Mouse (Mus musculus): ENCODE measurements around the gene Banf2. TPM values are rescaled to one million over a fixed set of nuclear protein-coding genes. Genes with fewer than 3 reads are reported as not detected.

Gene Banf2
- total RNA-seq, 1 experiment, result not detected

DNA sequence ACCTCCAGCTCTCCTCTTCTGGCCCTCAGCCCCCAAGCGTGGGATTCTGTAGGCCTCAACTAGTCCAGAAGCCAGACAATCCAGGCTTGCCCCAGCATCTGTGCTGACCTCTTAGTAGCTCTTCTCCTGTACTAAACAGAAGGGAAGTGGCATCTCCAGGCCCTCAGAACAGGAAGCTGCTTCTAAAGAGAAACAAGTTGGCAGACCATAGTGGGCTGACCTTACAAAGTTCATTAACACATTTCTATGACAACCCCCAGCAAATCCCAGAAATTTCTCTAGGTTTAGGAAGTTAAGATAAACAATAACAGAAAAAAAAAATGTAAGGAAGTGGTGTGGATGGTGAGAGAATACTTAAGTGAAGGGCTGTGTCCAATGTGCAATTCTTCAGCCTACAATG, 23.8 kb upstream of the Banf2 start:
- peak overlapping the region; percentile 87; the same call in 1 of the 2 replicates for H3K9ac ChIP-seq (ENCODE audit: insufficient read depth, low read depth, low read length, poor library complexity, severe bottlenecking)
- in situ Hi-C loops (cut with MboI; ENCODE audit: low sequenced_read_pairs in 2 of 2, unreplicated experiment in 2 of 2), result no loop called here
- no peaks in the 10 kb centered on the region for H3K9me3 ChIP-seq (ENCODE audit: control insufficient read depth, insufficient read depth, low read depth, low read length)
- no peak for DNase-seq (ENCODE audit: low read depth, low spot score)
- H3K27ac ChIP-seq (ENCODE audit: insufficient read depth, low read depth, low read length, poor library complexity, severe bottlenecking), result no peak overlapping the region
- H3K4me3 ChIP-seq (ENCODE audit: insufficient read depth in 1 of 2, low read depth in 1 of 2, low read length in 2 of 2, poor library complexity in 1 of 2, severe bottlenecking in 1 of 2), result no peak overlapping the region; a peak in 1 of 4 replicates
- H3K4me1 ChIP-seq (ENCODE audit: control insufficient read depth in 2 of 2, insufficient read depth in 2 of 2, low read length in 2 of 2, poor library complexity in 1 of 2), result peaks cover 0 to 9% of the 10 kb centered on the region in 2 experiments; a peak in 1 of 4 replicates
- H3K36me3 ChIP-seq (ENCODE audit: control insufficient read depth, insufficient read depth, low read length, poor library complexity, severe bottlenecking), result no peaks in the 10 kb centered on the region
- no peak for TF ChIP-seq ZNF384 (IDR thresholded peaks at IDR 0.05; ENCODE audit: low read depth, low read length)
- TF ChIP-seq HCFC1 (IDR thresholded peaks at IDR 0.05; ENCODE audit: borderline replicate concordance, insufficient read depth, low read length), result no peak
- TF ChIP-seq ZC3H11A (IDR thresholded peaks at IDR 0.05; ENCODE audit: borderline replicate concordance, low read depth, low read length), result no peak
- TF ChIP-seq MAFK (IDR thresholded peaks at IDR 0.05; ENCODE audit: insufficient read depth, low read depth, low read length), result no peak
- TF ChIP-seq CHD2 (IDR thresholded peaks at IDR 0.05; ENCODE audit: low read depth, low read length), result no peak

DNA sequence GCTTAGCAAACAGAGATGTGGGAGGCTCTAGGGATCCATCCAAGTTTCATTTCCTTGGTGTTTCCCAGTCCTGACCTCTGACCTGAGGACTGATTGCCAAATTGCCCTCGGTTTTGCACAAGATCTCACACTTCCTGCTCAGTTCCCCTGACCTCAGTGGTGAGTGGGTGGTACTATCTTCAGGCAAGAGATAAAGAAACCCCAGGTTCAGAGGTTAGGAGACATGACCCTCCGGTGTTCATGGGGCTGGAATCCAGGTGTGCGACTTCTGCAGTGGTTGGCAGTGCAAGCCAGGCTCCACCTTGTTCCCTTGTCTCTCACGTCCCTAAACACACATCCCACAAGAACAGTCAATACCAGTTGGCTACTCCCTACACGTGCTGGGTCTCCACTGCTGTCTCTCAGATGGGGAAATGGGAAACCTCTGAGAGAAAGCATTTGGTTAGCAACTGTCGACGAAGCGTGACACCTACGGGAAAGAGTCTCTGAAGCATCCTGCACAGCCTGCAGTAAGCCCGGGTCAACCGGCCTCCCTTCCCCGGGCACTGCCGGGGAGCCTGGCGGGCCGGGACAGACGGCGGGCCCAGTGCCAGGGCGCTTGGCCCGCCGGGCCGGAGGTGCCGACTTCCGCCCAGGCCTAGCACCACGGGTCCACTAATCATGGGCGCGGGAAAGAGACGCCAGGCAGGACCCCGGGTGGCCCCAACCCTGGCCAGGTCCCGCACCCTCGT, 23.1 kb upstream of the Banf2 start:
- in situ Hi-C loops (cut with MboI; ENCODE audit: low sequenced_read_pairs in 2 of 2, unreplicated experiment in 2 of 2), result no loop called here
- peak overlapping the region; percentile 90 to 93 for H3K4me3 ChIP-seq (ENCODE audit: insufficient read depth in 1 of 2, low read depth in 1 of 2, low read length in 2 of 2, poor library complexity in 1 of 2, severe bottlenecking in 1 of 2)
- H3K27ac ChIP-seq (ENCODE audit: insufficient read depth, low read depth, low read length, poor library complexity, severe bottlenecking), result no peak overlapping the region
- no peak for TF ChIP-seq ZC3H11A (IDR thresholded peaks at IDR 0.05; ENCODE audit: borderline replicate concordance, low read depth, low read length)
- TF ChIP-seq CHD2 (IDR thresholded peaks at IDR 0.05; ENCODE audit: low read depth, low read length), result no peak
- no peak for TF ChIP-seq MAFK (IDR thresholded peaks at IDR 0.05; ENCODE audit: insufficient read depth, low read depth, low read length)
- no peak for TF ChIP-seq ZNF384 (IDR thresholded peaks at IDR 0.05; ENCODE audit: low read depth, low read length)
- no peak for TF ChIP-seq HCFC1 (IDR thresholded peaks at IDR 0.05; ENCODE audit: borderline replicate concordance, insufficient read depth, low read length)
- H3K9ac ChIP-seq (ENCODE audit: insufficient read depth, low read depth, low read length, poor library complexity, severe bottlenecking), result peak overlapping the region; percentile 87
- no peaks in the 10 kb centered on the region for H3K9me3 ChIP-seq (ENCODE audit: control insufficient read depth, insufficient read depth, low read depth, low read length)
- H3K4me1 ChIP-seq (ENCODE audit: control insufficient read depth in 2 of 2, insufficient read depth in 2 of 2, low read length in 2 of 2, poor library complexity in 1 of 2), result peaks cover 0 to 8% of the 10 kb centered on the region in 2 experiments; a peak in 1 of 4 replicates
- H3K36me3 ChIP-seq (ENCODE audit: control insufficient read depth, insufficient read depth, low read length, poor library complexity, severe bottlenecking), result no peaks in the 10 kb centered on the region
- no peak for DNase-seq (ENCODE audit: low read depth, low spot score)

DNA sequence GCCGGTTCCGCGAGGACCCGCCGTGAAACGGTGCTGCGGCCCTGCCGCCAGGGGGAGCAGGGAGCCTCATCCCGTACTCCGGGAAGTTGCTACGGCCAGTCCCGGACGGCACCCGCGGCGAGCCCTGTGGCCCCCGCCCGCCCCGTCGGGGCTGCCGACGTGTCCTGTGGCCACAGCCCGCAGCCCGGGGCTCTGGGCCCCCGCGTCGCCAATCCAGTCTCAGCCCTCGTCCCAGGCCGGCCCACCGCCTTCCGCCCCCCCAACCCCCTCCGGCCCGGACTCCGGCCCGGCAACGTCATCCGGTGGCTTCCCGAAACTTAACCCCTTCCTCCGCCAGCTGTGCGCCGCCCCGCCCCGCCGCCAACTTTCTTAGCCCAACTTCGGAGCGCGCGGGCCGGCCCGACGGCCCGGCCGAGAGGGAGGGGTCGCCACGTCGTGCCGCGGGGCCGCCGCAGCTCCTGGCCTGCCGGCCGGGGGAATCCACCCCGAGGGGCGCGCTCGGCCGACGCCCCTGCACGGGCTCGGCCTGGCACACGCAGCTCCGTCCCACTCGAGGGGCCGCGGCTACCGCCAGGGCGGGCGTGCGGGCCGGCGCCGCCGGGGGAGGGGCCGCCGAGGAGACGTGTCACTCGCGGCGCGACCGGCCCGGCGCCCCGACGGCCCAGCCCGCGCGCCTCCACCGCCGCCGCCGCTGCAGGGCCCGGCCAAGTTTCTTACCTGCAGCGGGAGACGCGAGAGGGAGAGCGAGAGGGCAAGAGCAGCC, 22.4 kb upstream of the Banf2 start:
- no peak for TF ChIP-seq MAFK (IDR thresholded peaks at IDR 0.05; ENCODE audit: insufficient read depth, low read depth, low read length)
- TF ChIP-seq HCFC1 (IDR thresholded peaks at IDR 0.05; ENCODE audit: borderline replicate concordance, insufficient read depth, low read length), result peak; percentile 22; the same call in 1 of the 2 replicates
- Histone ChIP-seq H3K27ac (ENCODE audit: insufficient read depth, low read depth, low read length, poor library complexity, severe bottlenecking) (peak overlapping the region; percentile 71), H3K9me3 (ENCODE audit: control insufficient read depth, insufficient read depth, low read depth, low read length) (no peaks in the 10 kb centered on the region), H3K36me3 (ENCODE audit: control insufficient read depth, insufficient read depth, low read length, poor library complexity, severe bottlenecking) (no peaks in the 10 kb centered on the region), H3K4me3 (ENCODE audit: insufficient read depth in 1 of 2, low read depth in 1 of 2, low read length in 2 of 2, poor library complexity in 1 of 2, severe bottlenecking in 1 of 2) (peak overlapping the region; percentile 90 to 93), H3K9ac (ENCODE audit: insufficient read depth, low read depth, low read length, poor library complexity, severe bottlenecking) (peak overlapping the region; percentile 87), H3K4me1 (ENCODE audit: control insufficient read depth in 2 of 2, insufficient read depth in 2 of 2, low read length in 2 of 2, poor library complexity in 1 of 2) (peaks cover 0 to 7% of the 10 kb centered on the region in 2 experiments; a peak in 1 of 4 replicates)
- in situ Hi-C loops (cut with MboI; ENCODE audit: low sequenced_read_pairs in 2 of 2, unreplicated experiment in 2 of 2), result no loop called here
- peak; percentile 43 for DNase-seq (ENCODE audit: low read depth, low spot score)

DNA sequence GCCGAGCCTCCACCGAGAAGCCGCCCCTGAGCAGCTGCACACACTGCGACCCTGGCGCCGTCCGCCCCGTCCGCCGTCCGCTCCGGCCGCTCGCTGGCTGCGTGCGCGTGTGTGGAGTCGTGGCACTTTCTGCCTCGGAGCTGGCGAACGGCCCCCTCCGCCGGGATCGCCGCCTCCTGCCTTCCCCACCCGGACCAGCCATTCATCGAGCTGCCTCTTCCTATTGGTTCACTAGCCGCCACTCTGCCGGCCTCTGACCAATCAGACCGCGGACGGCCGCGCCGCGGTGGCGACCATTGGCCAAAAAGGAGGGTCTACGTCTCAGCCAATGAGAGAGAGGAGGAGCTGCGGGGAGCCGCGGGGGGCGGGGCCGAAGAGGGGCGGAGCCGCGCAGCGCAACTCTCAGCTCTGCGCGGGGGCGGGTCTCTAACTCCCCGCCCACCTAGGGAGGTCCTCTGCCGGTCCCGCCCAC, 21.7 kb upstream of the Banf2 start, which contains the start of gene Rrbp1:
Gene Rrbp1, minus strand, starts transcription at position 184 of the 472 bp plus-strand sequence.
- peak; percentile 88 for DNase-seq (ENCODE audit: low read depth, low spot score)
- Histone ChIP-seq H3K4me3 (ENCODE audit: insufficient read depth in 1 of 2, low read depth in 1 of 2, low read length in 2 of 2, poor library complexity in 1 of 2, severe bottlenecking in 1 of 2) (peak within 1 kb of the TSS; percentile 90 to 93), H3K9me3 (ENCODE audit: control insufficient read depth, insufficient read depth, low read depth, low read length) (no peaks in the 10 kb centered on the region), H3K4me1 (ENCODE audit: control insufficient read depth in 2 of 2, insufficient read depth in 2 of 2, low read length in 2 of 2, poor library complexity in 1 of 2) (peaks cover 0 to 7% of the 10 kb centered on the region in 2 experiments; a peak in 1 of 4 replicates), H3K36me3 (ENCODE audit: control insufficient read depth, insufficient read depth, low read length, poor library complexity, severe bottlenecking) (no peaks in the 10 kb centered on the region), H3K27ac (ENCODE audit: insufficient read depth, low read depth, low read length, poor library complexity, severe bottlenecking) (peak within 1 kb of the TSS; percentile 71), H3K9ac (ENCODE audit: insufficient read depth, low read depth, low read length, poor library complexity, severe bottlenecking) (peak within 1 kb of the TSS; percentile 87)
- in situ Hi-C loops (cut with MboI; ENCODE audit: low sequenced_read_pairs in 2 of 2, unreplicated experiment in 2 of 2), result no loop called here
- TF ChIP-seq CHD2 (IDR thresholded peaks at IDR 0.05; ENCODE audit: low read depth, low read length) (peak; percentile 94), MAFK (IDR thresholded peaks at IDR 0.05; ENCODE audit: insufficient read depth, low read depth, low read length) (no peak)

Data from ES-E14 (cell line).